Mouse (Mus musculus) limb, embryonic 14.5 days (tissue): Measurements from ENCODE around the gene Pgm1. TPM values are rescaled to one million over a fixed set of nuclear protein-coding genes. Genes with fewer than 3 reads are reported as not detected.

Experiments used
- ATAC-seq: fragments of 200-750 bp; cut with Nextera tagmentation; 2 replicates; pipeline ENCODE4 v1.8.0; 2017; ENCODE audit warnings: low read depth, moderate number of reproducible peaks, moderate TSS enrichment; ENCODE audit not compliant: low FRiP score
- DNase-seq: peaks from one replicate; pipeline ENCODE4 v3.0.0-alpha.2; 2015; ENCODE audit warnings: low spot score
- H3K27ac ChIP-seq: fragments of 300-500 bp; sonication (generic); replicated peaks from 2 replicates; pipeline ENCODE4 v1.5.1; 2014; ENCODE audit warnings: low read depth, mild to moderate bottlenecking, low read length, moderate library complexity, mixed read lengths
- H3K27me3 ChIP-seq: fragments of 300-500 bp; sonication (generic); 2 replicates; pipeline ENCODE4 v1.6.1; 2014; ENCODE audit warnings: low read length, mixed read lengths; ENCODE audit not compliant: control insufficient read depth, insufficient read depth
- H3K36me3 ChIP-seq: fragments of 300-500 bp; sonication (generic); 2 replicates; pipeline ENCODE4 v1.6.1; 2014; ENCODE audit warnings: mild to moderate bottlenecking, low read length, moderate library complexity, mixed read lengths; ENCODE audit not compliant: control insufficient read depth, insufficient read depth
- H3K4me1 ChIP-seq: fragments of 300-500 bp; sonication (generic); 2 replicates; pipeline ENCODE4 v1.6.1; 2014; ENCODE audit warnings: antibody characterized with exemption, low read length, mixed read lengths; ENCODE audit not compliant: control insufficient read depth, insufficient read depth
- H3K4me2 ChIP-seq: fragments of 300-500 bp; sonication (generic); replicated peaks from 2 replicates; pipeline ENCODE4 v1.6.1; 2014; ENCODE audit warnings: low read depth, mild to moderate bottlenecking, low read length, moderate library complexity; ENCODE audit not compliant: severe bottlenecking
- H3K4me3 ChIP-seq: fragments of 300-500 bp; sonication (generic); replicated peaks from 2 replicates; pipeline ENCODE4 v1.5.1; 2014; ENCODE audit warnings: low read length
- H3K9ac ChIP-seq: fragments of 300-500 bp; sonication (generic); 2 replicates; pipeline ENCODE4 v1.6.1; 2014; ENCODE audit warnings: mild to moderate bottlenecking, low read depth, low read length, moderate library complexity; ENCODE audit not compliant: severe bottlenecking
- H3K9me3 ChIP-seq: fragments of 300-500 bp; sonication (generic); 2 replicates; pipeline ENCODE4 v1.6.1; 2016; ENCODE audit warnings: low read length; ENCODE audit not compliant: control insufficient read depth
- POLR2A ChIP-seq: fragments of 200-500 bp; IDR thresholded peaks from 2 replicates; pipeline ENCODE4 v1.8.0; 2012; ENCODE audit warnings: inconsistent platforms, mild to moderate bottlenecking, moderate library complexity, borderline replicate concordance; ENCODE audit not compliant: insufficient read depth, insufficient read length; ENCODE audit errors: extremely low read depth
- WGBS: fragments of 180-500 bp; shearing (Covaris S2); extraction: QIAGEN DNeasy Blood & Tissue Kit; methylation state at CpG from one replicate; pipeline ENCODE4 v1.1.7; 2014; 5-methylcytosine and 5-hydroxymethylcytosine counted together
- polyA plus RNA-seq, 2 experiments: library from polyadenylated mRNA; depleted of rRNA in 1 of 2; stranded (reverse) in 1 of 2; unstranded in 1 of 2; fragments of >200 nt; fragmentation: Nextera tagmentation in 1 of 2; extraction: Ambion mirVana in 1 of 2; gene quantifications; 2 replicates each; pipeline versions ENCODE4 v1.2.1 to v1.2.3; 2012 to 2014

Pgm1 gene
- polyA plus RNA-seq, 2 experiments, result 39.8 to 54.6 TPM

- Histone ChIP-seq H3K36me3 (no peaks in the 10 kb centered on the region), H3K4me1 (peaks cover 14% of the 10 kb centered on the region), H3K9me3 (no peaks in the 10 kb centered on the region), H3K27ac (no peak overlapping the region), H3K27me3 (no peaks in the 10 kb centered on the region), H3K4me2 (no peak overlapping the region), H3K9ac (no peak overlapping the region), H3K4me3 (no peak overlapping the region)
- ATAC-seq (no peak), DNase-seq (no peak)
- TF ChIP-seq POLR2A, result no peak
- 81% methylated on average over 7 of the region's 7 CpGs for WGBS
Observed at GRCm38 (mm10) chr4:99934859-99935258, 5.6 kb downstream of the Pgm1 start.

DNA sequence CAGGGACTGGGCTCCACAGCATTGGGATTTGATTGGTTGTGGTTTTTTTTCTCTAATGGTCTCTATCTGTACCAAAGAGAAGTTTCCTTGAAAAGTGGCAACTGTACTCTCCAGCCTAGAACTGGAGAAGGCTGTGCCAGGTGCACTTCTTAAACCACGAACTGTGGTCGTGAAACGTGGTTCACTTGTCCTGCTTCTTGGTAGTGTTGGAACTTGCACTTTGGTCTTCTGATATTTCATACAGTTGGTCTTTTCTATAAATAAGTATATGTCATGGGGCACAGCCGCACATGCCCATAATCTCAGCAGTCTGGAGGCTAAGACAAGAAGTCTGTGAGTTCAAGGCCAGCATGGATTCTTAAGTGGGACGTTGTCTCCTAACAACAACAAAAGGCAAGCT lies 7.1 kb downstream of the Pgm1 start:
- Histone ChIP-seq H3K4me2 (no peak overlapping the region), H3K36me3 (no peaks in the 10 kb centered on the region), H3K4me1 (peaks cover 8% of the 10 kb centered on the region; the same call in 1 of the 2 replicates), H3K9me3 (no peaks in the 10 kb centered on the region), H3K27ac (no peak overlapping the region), H3K4me3 (no peak overlapping the region), H3K27me3 (no peaks in the 10 kb centered on the region), H3K9ac (no peak overlapping the region)
- TF ChIP-seq POLR2A, result no peak
- 90% methylated on average over 5 of the region's 5 CpGs for WGBS
- DNase-seq (no peak), ATAC-seq (no peak)

DNA sequence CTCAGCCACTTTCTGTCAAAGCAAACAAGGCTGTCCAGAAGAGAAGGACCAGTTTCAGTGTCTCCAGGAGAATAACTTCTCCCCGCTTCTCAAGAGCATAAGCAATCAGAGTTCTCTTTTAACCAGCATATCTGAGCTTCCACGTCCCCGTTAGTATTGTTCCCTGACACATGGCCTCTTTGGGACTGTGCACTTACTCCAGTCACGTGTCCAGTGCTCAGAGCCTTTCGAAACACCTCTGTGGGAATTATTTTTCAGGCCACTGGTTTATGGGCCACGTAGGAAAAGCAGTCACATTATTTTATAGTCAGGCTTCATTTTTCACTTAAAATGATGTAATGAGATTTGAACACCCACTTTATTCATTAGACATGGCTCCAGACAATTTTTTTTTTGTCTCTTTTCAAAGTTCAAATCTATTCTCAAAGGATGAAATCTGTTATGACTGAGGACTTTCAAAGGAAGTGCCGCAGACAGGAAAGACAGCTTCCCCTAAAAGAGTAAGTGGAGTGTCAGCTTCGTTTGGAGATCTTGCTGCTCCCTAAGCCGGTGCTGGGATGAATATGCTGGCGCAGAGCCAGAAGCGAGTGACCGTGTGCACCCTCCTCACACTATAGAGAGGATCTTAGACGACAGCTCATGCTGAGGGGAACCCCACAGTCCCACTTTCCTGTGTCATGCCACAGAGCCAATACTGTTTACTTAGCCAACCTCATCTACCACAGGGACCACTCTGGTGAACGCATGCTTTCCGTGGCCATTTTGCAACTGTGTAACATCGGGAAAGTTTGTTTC lies 10.7 kb downstream of the Pgm1 start:
- H3K4me3 ChIP-seq, result no peak overlapping the region
- TF ChIP-seq POLR2A, result no peak
- H3K27ac ChIP-seq, result no peak overlapping the region
- no peaks in the 10 kb centered on the region for H3K36me3 ChIP-seq
- no peak for DNase-seq
- no peak overlapping the region for H3K9ac ChIP-seq
- H3K4me1 ChIP-seq, result peaks cover 7% of the 10 kb centered on the region; the same call in 1 of the 2 replicates
- no peaks in the 10 kb centered on the region for H3K27me3 ChIP-seq
- H3K4me2 ChIP-seq, result no peak overlapping the region
- 53% methylated on average over 16 of the region's 16 CpGs for WGBS
- ATAC-seq, result no peak
- H3K9me3 ChIP-seq, result no peaks in the 10 kb centered on the region

DNA sequence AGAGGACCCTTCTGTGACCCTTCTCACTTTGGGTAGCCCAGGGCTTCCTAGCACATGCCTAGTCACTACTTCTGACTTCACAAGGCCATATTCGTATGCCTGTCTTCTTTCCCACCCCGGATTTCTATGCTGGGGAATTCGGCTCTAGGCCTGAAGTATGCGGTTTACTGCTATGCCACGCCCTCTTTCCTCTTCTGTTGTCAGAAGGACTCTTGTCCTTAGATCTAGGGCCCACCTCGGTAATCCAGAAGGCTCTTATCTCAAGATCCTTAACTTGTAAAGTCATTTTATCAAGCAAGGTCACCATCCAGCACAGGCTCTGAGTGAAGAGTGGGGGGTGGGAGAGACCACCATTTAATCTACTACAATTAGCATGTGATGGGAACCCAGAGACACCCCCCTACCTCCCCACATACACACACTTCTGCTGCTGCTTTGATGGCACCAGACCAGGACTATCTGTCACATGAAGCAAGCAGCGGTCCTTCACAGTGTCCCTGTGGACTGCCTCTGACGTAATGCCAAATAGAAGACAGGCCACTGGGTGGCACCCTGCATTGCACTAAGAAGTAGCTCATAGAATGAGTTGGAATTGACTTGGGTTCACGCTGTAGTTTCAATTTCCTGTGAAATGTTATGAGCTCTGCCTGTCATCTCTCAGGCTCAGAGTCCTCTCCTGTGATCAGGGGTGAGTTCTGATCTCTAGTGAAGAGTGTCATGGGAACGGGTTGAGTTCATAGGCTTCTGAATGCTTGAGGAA lies 12.6 kb downstream of the Pgm1 start:
- no peak overlapping the region for H3K27ac ChIP-seq
- H3K4me2 ChIP-seq, result no peak overlapping the region
- H3K4me1 ChIP-seq, result peaks cover 7% of the 10 kb centered on the region; the same call in 1 of the 2 replicates
- H3K9ac ChIP-seq, result no peak overlapping the region
- TF ChIP-seq POLR2A, result no peak
- H3K9me3 ChIP-seq, result no peaks in the 10 kb centered on the region
- no peak overlapping the region for H3K4me3 ChIP-seq
- H3K27me3 ChIP-seq, result no peaks in the 10 kb centered on the region
- DNase-seq (no peak), ATAC-seq (no peak)
- no peaks in the 10 kb centered on the region for H3K36me3 ChIP-seq
- 65% methylated on average over 10 of the region's 10 CpGs for WGBS

DNA sequence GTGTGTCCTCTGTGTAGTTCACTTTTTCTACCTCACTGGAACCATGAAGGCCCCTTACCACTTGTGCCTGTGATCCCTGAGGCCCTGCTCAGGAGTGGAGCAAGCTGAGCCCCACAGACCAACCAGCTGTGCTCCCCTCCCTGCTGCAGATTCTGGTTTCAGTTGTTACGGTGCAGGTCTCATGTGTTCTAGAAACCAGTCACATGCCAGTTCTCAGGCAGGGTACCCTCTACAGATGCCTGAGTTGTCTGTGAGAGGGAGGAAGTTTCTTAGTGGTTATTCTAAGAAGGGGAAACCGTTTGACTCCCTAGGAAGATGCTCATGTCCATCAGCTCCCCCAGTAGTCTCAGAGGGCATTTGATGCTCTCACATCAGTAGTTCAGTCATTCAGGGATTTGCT lies 15.4 kb downstream of the Pgm1 start:
- ATAC-seq, result no peak
- Histone ChIP-seq H3K4me3 (no peak overlapping the region), H3K4me1 (peaks cover 6% of the 10 kb centered on the region; the same call in 1 of the 2 replicates), H3K27ac (no peak overlapping the region), H3K9ac (no peak overlapping the region), H3K36me3 (no peaks in the 10 kb centered on the region), H3K9me3 (no peaks in the 10 kb centered on the region), H3K4me2 (no peak overlapping the region), H3K27me3 (no peaks in the 10 kb centered on the region)
- TF ChIP-seq POLR2A, result no peak
- no peak for DNase-seq
- WGBS, result 58% methylated on average over 2 of the region's 2 CpGs
